Mouse (Mus musculus) lung, postnatal 0 days (tissue): ENCODE measurements around the gene Cachd1. TPM values are rescaled to one million over a fixed set of nuclear protein-coding genes. Genes with fewer than 3 reads are reported as not detected.
A peak's percentile ranks its signal among the peaks of the same experiment; 100 is the strongest.

Source experiments
- ATAC-seq: fragments of 200-750 bp; cut with Nextera tagmentation; 2 replicates; pipeline ENCODE4 v1.8.0; 2017; ENCODE audit warnings: moderate library complexity
- DNase-seq: peaks from one replicate; pipeline ENCODE4 v3.0.0-alpha.2; 2016; ENCODE audit warnings: low spot score
- H3K27ac ChIP-seq: fragments of 300-500 bp; sonication (generic); 2 replicates; pipeline ENCODE4 v1.5.1; 2014; ENCODE audit warnings: antibody characterized with exemption, mild to moderate bottlenecking, low read length, mixed read lengths
- H3K27me3 ChIP-seq: fragments of 300-500 bp; sonication (generic); replicated peaks from 2 replicates; pipeline ENCODE4 v1.6.1; 2014; ENCODE audit warnings: low read length, mixed read lengths; ENCODE audit not compliant: insufficient read depth
- H3K36me3 ChIP-seq: fragments of 300-500 bp; sonication (generic); 2 replicates; pipeline ENCODE4 v1.6.1; 2014; ENCODE audit warnings: low read length, mixed read lengths; ENCODE audit not compliant: insufficient read depth
- H3K4me1 ChIP-seq: fragments of 300-500 bp; sonication (generic); 2 replicates; pipeline ENCODE4 v1.6.1; 2014; ENCODE audit warnings: antibody characterized with exemption, low read depth, low read length, mixed read lengths; ENCODE audit not compliant: insufficient read depth
- H3K4me2 ChIP-seq: fragments of 300-500 bp; sonication (generic); replicated peaks from 2 replicates; pipeline ENCODE4 v1.6.1; 2014; ENCODE audit warnings: low read depth, mild to moderate bottlenecking, low read length, moderate library complexity, mixed read lengths
- H3K4me3 ChIP-seq: fragments of 300-500 bp; sonication (generic); 2 replicates; pipeline ENCODE4 v1.5.1; 2014; ENCODE audit warnings: low read depth, low read length
- H3K9ac ChIP-seq: fragments of 300-500 bp; sonication (generic); replicated peaks from 2 replicates; pipeline ENCODE4 v1.6.1; 2014; ENCODE audit warnings: low read depth, mild to moderate bottlenecking
- H3K9me3 ChIP-seq: fragments of 300-500 bp; sonication (generic); 2 replicates; pipeline ENCODE4 v1.6.1; 2016; ENCODE audit warnings: low read length, mixed read lengths
- CTCF ChIP-seq: IDR thresholded peaks from 2 replicates; pipeline ENCODE4 v1.5.1; 2016; ENCODE audit warnings: antibody characterized with exemption, mild to moderate bottlenecking
- EP300 ChIP-seq: IDR thresholded peaks from 2 replicates; pipeline ENCODE4 v1.6.1; 2016; ENCODE audit warnings: antibody characterized with exemption, mild to moderate bottlenecking, control low read depth
- WGBS: fragments of 180-500 bp; shearing (Covaris S2); extraction: QIAGEN DNeasy Blood & Tissue Kit; methylation state at CpG from one replicate; pipeline ENCODE4 v1.1.7; 2014; 5-methylcytosine and 5-hydroxymethylcytosine counted together
- polyA plus RNA-seq: library from polyadenylated mRNA; unstranded; fragments of >200 nt; fragmentation: Nextera tagmentation; extraction: Ambion mirVana; gene quantifications from 2 replicates; pipeline ENCODE4 v1.2.1, GENCODE M21; 2015

Cachd1 gene
- polyA plus RNA-seq, 1 experiment from 2014 or later: 10.3 TPM

GRCm38 (mm10) chr4:101026995-101027394 is 250.5 kb downstream of the Cachd1 start:
- Histone ChIP-seq H3K36me3 (no peaks in the 10 kb centered on the region), H3K4me3 (no peak overlapping the region), H3K9ac (no peak overlapping the region), H3K4me2 (no peak overlapping the region), H3K27ac (peak overlapping the region; percentile 49; the same call in 1 of the 2 replicates), H3K9me3 (no peaks in the 10 kb centered on the region), H3K4me1 (no peaks in the 10 kb centered on the region), H3K27me3 (no peaks in the 10 kb centered on the region)
- ATAC-seq (peak; percentile 70), DNase-seq (peak; percentile 75)
- 44% methylated on average over 2 of the region's 2 CpGs for WGBS
- TF ChIP-seq EP300: no peak

- peak; percentile 17 for TF ChIP-seq CTCF
- TF ChIP-seq EP300: peak; percentile 87
- peak; percentile 79 for ATAC-seq
- Histone ChIP-seq H3K27me3 (no peaks in the 10 kb centered on the region), H3K4me2 (no peak overlapping the region), H3K9me3 (no peaks in the 10 kb centered on the region), H3K27ac (no peak overlapping the region), H3K4me3 (no peak overlapping the region), H3K4me1 (no peaks in the 10 kb centered on the region), H3K9ac (no peak overlapping the region), H3K36me3 (no peaks in the 10 kb centered on the region)
- 56% methylated on average over 9 of the region's 9 CpGs for WGBS
- peak; percentile 86 for DNase-seq
Observed at GRCm38 (mm10) chr4:101027852-101028411, 251.5 kb downstream of the Cachd1 start.

- Histone ChIP-seq H3K4me2 (no peak overlapping the region), H3K4me1 (no peaks in the 10 kb centered on the region), H3K36me3 (no peaks in the 10 kb centered on the region), H3K27ac (no peak overlapping the region), H3K9me3 (no peaks in the 10 kb centered on the region), H3K4me3 (no peak overlapping the region), H3K9ac (no peak overlapping the region), H3K27me3 (no peaks in the 10 kb centered on the region)
- WGBS: 34% methylated on average over 3 of the region's 3 CpGs
- TF ChIP-seq EP300: no peak
- no peak for TF ChIP-seq CTCF
- peak; percentile 79 for DNase-seq
- peak; percentile 70; the same call in 1 of the 2 replicates for ATAC-seq
Observed at GRCm38 (mm10) chr4:101033047-101033446, 256.6 kb downstream of the Cachd1 start.

GRCm38 (mm10) chr4:101035131-101035530 is 258.7 kb downstream of the Cachd1 start:
- no peak for ATAC-seq
- TF ChIP-seq CTCF (no peak), EP300 (no peak)
- DNase-seq: no peak
- Histone ChIP-seq H3K4me3 (no peak overlapping the region), H3K36me3 (no peaks in the 10 kb centered on the region), H3K4me1 (no peaks in the 10 kb centered on the region), H3K27ac (no peak overlapping the region), H3K9me3 (no peaks in the 10 kb centered on the region), H3K27me3 (no peaks in the 10 kb centered on the region), H3K4me2 (no peak overlapping the region), H3K9ac (no peak overlapping the region)
- 47% methylated on average over 5 of the region's 5 CpGs for WGBS

GRCm38 (mm10) chr4:101037156-101037555 is 260.7 kb downstream of the Cachd1 start:
- Histone ChIP-seq H3K4me3 (no peak overlapping the region), H3K36me3 (no peaks in the 10 kb centered on the region), H3K4me1 (no peaks in the 10 kb centered on the region), H3K4me2 (no peak overlapping the region), H3K27me3 (no peaks in the 10 kb centered on the region), H3K9ac (no peak overlapping the region), H3K9me3 (no peaks in the 10 kb centered on the region), H3K27ac (no peak overlapping the region)
- WGBS: 69% methylated on average over 7 of the region's 7 CpGs
- ATAC-seq (no peak), DNase-seq (no peak)
- TF ChIP-seq CTCF (no peak), EP300 (no peak)

- WGBS: 55% methylated on average over 2 of the region's 2 CpGs
- peak; percentile 87 for ATAC-seq
- DNase-seq: peak; percentile 71
- Histone ChIP-seq H3K9ac (no peak overlapping the region), H3K4me1 (peaks cover 3% of the 10 kb centered on the region; the same call in 1 of the 2 replicates), H3K27ac (no peak overlapping the region), H3K27me3 (no peaks in the 10 kb centered on the region), H3K4me2 (no peak overlapping the region), H3K4me3 (no peak overlapping the region), H3K36me3 (no peaks in the 10 kb centered on the region), H3K9me3 (no peaks in the 10 kb centered on the region)
- 0 out of 2 replicates have a peak, but pooled peaks have one; percentile 17 for TF ChIP-seq EP300
- no peak for TF ChIP-seq CTCF
Observed at GRCm38 (mm10) chr4:101043691-101044090, 267.2 kb downstream of the Cachd1 start.
